Mouse (Mus musculus): Measurements from ENCODE around the gene Dennd1a. TPM values are rescaled to one million over a fixed set of nuclear protein-coding genes. Genes with fewer than 3 reads are reported as not detected.

The Dennd1a gene
- polyA plus RNA-seq, 1 experiment from 2014 or later, result 24.9 TPM

GRCm38 (mm10) chr2:37867387-37867786, 419.8 kb downstream of the Dennd1a start:
- H3K4me3 ChIP-seq (replicated peaks), result no peak overlapping the region
- H3K27ac ChIP-seq, result no peak overlapping the region
- no peak overlapping the region for H3K9ac ChIP-seq (replicated peaks)
- 0 out of 2 replicates have a peak, but pooled peaks cover 4% of the 10 kb centered on the region for H3K36me3 ChIP-seq
- H3K9me3 ChIP-seq, result no peaks in the 10 kb centered on the region
- peaks cover 13% of the 10 kb centered on the region for H3K4me1 ChIP-seq (replicated peaks)
- H3K4me2 ChIP-seq, result no peak overlapping the region
- 70% methylated on average over 5 of the region's 5 CpGs for WGBS
- ATAC-seq (ENCODE audit: insufficient number of reproducible peaks, insufficient read depth, low FRiP score, low TSS enrichment, low read depth), result no peak
- H3K27me3 ChIP-seq, result no peaks in the 10 kb centered on the region

- no peak for ATAC-seq (ENCODE audit: insufficient number of reproducible peaks, insufficient read depth, low FRiP score, low TSS enrichment, low read depth)
- H3K36me3 ChIP-seq, result peaks cover 17% of the 10 kb centered on the region; the same call in 1 of the 2 replicates
- H3K27me3 ChIP-seq, result no peaks in the 10 kb centered on the region
- no peaks in the 10 kb centered on the region for H3K9me3 ChIP-seq
- WGBS, result 97% methylated on average over 1 of the region's 1 CpGs
- no peak overlapping the region for H3K4me2 ChIP-seq
- no peak overlapping the region for H3K4me3 ChIP-seq (replicated peaks)
- no peak overlapping the region for H3K27ac ChIP-seq
- no peak overlapping the region for H3K9ac ChIP-seq (replicated peaks)
- H3K4me1 ChIP-seq (replicated peaks), result peaks cover 14% of the 10 kb centered on the region
These were observed 429.7 kb downstream of the Dennd1a start for GRCm38 (mm10) chr2:37857472-37857871.

GRCm38 (mm10) chr2:37856955-37857354, 430.2 kb downstream of the Dennd1a start:
- Histone ChIP-seq H3K4me1 (replicated peaks) (peaks cover 14% of the 10 kb centered on the region), H3K4me2 (no peak overlapping the region), H3K27ac (no peak overlapping the region), H3K36me3 (peaks cover 17% of the 10 kb centered on the region; the same call in 1 of the 2 replicates), H3K9ac (replicated peaks) (no peak overlapping the region), H3K27me3 (no peaks in the 10 kb centered on the region), H3K4me3 (replicated peaks) (no peak overlapping the region), H3K9me3 (no peaks in the 10 kb centered on the region)
- ATAC-seq (ENCODE audit: insufficient number of reproducible peaks, insufficient read depth, low FRiP score, low TSS enrichment, low read depth), result no peak
- 91% methylated on average over 3 of the region's 3 CpGs for WGBS

DNA sequence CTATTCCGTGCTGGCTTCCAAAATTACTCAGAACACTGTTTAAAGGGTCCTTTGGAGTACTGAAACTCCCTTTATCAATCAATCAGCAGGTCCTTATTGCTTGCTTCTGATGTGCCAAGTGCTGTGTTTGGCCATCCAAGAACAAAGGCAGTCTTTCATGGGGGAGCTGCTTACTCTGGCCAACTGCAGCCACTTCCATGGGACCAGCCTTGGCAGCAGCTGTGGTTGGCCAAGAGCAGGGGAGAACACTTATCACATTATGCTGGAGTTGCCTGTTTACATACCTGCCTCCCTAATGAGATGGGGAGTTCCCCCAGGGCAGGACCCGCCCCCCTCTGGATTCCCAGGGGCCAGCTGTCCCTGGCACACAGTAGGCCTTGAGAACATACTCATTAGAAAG, 432.0 kb downstream of the Dennd1a start:
- Histone ChIP-seq H3K4me3 (replicated peaks) (no peak overlapping the region), H3K27me3 (no peaks in the 10 kb centered on the region)
- no peak for ATAC-seq (ENCODE audit: insufficient number of reproducible peaks, insufficient read depth, low FRiP score, low TSS enrichment, low read depth)

DNA sequence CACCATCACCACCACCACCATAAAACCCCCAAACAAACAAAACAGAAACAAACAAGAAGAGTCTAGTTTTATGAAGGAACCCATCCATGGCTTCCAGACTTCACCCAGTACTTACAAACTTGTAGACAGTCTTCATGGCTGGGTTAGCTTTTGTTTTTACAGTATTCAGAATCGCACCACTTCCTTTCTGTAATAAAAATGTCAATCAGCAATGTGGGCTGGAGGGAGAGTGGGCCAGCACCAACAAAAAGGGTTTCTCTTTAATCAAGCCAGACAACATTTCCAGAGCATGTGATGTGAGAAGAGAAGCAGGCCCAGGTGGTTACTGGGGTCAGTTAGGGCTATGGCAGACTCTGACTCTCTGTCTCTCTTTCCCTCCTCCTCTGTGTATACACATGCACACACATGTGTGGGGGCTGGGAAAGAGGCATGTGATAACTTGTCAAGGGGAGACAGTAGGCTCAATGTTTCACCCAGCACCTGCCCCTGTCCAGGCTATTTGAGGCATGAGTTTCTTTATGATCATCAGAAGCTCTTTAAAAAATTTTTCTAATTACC, 433.2 kb downstream of the Dennd1a start:
- 38% methylated on average over 1 of the region's 1 CpGs for WGBS
- peak; percentile 68; the same call in 1 of the 2 replicates for ATAC-seq (ENCODE audit: insufficient number of reproducible peaks, insufficient read depth, low FRiP score, low TSS enrichment, low read depth)

More for the DNA sequence above, 432.0 kb downstream of the Dennd1a start:
- Histone ChIP-seq H3K4me1 (replicated peaks) (peaks cover 30% of the 10 kb centered on the region), H3K4me2 (no peak overlapping the region), H3K27ac (peak overlapping the region; percentile 56; the same call in 1 of the 2 replicates), H3K36me3 (peaks cover 17% of the 10 kb centered on the region; the same call in 1 of the 2 replicates), H3K9me3 (no peaks in the 10 kb centered on the region), H3K9ac (replicated peaks) (no peak overlapping the region)
- 67% methylated on average over 2 of the region's 2 CpGs for WGBS

DNA sequence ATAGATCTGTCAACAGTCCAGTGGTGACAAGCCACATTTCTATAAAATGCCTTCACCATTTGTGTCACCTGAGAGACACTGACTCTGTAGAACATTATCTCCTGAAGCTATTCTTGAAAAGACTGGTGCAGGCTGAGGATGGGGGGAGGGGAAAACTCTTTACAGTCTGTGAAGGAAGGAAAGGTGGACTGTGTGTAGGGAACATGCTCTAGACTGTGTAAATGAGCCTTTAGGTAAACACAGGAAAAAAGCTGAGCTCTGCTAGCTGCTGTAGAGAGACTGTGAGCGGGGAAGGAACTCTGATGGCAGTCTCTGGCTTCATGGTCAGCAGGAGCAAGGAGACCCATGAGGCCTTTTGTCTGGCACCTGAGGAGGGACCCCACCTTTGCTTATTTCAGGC, 436.6 kb downstream of the Dennd1a start:
- 61% methylated on average over 1 of the region's 1 CpGs for WGBS
- no peak overlapping the region for H3K4me3 ChIP-seq (replicated peaks)
- H3K4me2 ChIP-seq, result no peak overlapping the region
- peaks cover 5% of the 10 kb centered on the region; the same call in 1 of the 2 replicates for H3K36me3 ChIP-seq
- H3K27ac ChIP-seq, result no peak overlapping the region
- no peaks in the 10 kb centered on the region for H3K9me3 ChIP-seq
- no peaks in the 10 kb centered on the region for H3K27me3 ChIP-seq
- no peak overlapping the region for H3K9ac ChIP-seq (replicated peaks)
- H3K4me1 ChIP-seq (replicated peaks), result peaks cover 30% of the 10 kb centered on the region
- no peak for ATAC-seq (ENCODE audit: insufficient number of reproducible peaks, insufficient read depth, low FRiP score, low TSS enrichment, low read depth)

More for the DNA sequence above, 433.2 kb downstream of the Dennd1a start:
- Histone ChIP-seq H3K4me1 (replicated peaks) (peaks cover 30% of the 10 kb centered on the region), H3K27ac (no peak overlapping the region), H3K9me3 (no peaks in the 10 kb centered on the region), H3K27me3 (no peaks in the 10 kb centered on the region), H3K36me3 (peaks cover 17% of the 10 kb centered on the region; the same call in 1 of the 2 replicates), H3K4me2 (no peak overlapping the region), H3K4me3 (replicated peaks) (no peak overlapping the region), H3K9ac (replicated peaks) (no peak overlapping the region)

DNA sequence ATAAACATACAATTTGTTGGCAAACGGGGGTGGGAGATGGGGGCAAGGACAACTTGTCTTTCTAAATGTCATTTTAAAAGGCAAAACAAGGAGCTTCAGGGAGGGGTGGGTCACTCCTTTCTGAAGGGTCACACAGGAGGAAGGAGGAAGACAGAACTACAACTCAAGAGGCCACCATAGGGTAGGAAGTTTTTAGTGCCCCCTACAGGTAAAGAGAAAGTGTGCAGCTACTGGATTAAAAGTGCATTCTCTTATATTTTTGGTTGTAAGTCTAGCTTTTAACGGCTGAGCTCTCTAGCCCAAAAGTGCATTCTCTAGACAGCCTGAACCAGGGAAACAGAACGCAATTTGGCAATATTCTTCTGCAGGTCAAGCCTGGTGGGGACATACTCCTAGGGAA, 437.8 kb downstream of the Dennd1a start:
- Histone ChIP-seq H3K36me3 (peaks cover 10% of the 10 kb centered on the region; the same call in 1 of the 2 replicates), H3K4me3 (replicated peaks) (no peak overlapping the region), H3K27me3 (no peaks in the 10 kb centered on the region), H3K4me1 (replicated peaks) (peaks cover 22% of the 10 kb centered on the region), H3K4me2 (no peak overlapping the region), H3K9ac (replicated peaks) (no peak overlapping the region), H3K9me3 (no peaks in the 10 kb centered on the region), H3K27ac (no peak overlapping the region)
- WGBS, result 72% methylated on average over 3 of the region's 3 CpGs
- no peak for ATAC-seq (ENCODE audit: insufficient number of reproducible peaks, insufficient read depth, low FRiP score, low TSS enrichment, low read depth)

- no peak overlapping the region for H3K9ac ChIP-seq (replicated peaks)
- peaks cover 21% of the 10 kb centered on the region for H3K4me1 ChIP-seq (replicated peaks)
- no peak overlapping the region for H3K4me2 ChIP-seq
- H3K4me3 ChIP-seq (replicated peaks), result no peak overlapping the region
- peak; percentile 28; the same call in 1 of the 2 replicates for ATAC-seq (ENCODE audit: insufficient number of reproducible peaks, insufficient read depth, low FRiP score, low TSS enrichment, low read depth)
- no peaks in the 10 kb centered on the region for H3K9me3 ChIP-seq
- peak overlapping the region; percentile 78 for H3K27ac ChIP-seq
- H3K36me3 ChIP-seq, result peaks cover 18% of the 10 kb centered on the region; the same call in 1 of the 2 replicates
- WGBS, result 23% methylated on average over 4 of the region's 4 CpGs
- H3K27me3 ChIP-seq, result no peaks in the 10 kb centered on the region
These were observed 444.5 kb downstream of the Dennd1a start for GRCm38 (mm10) chr2:37842719-37843118.

GRCm38 (mm10) chr2:37842151-37842569, 445.0 kb downstream of the Dennd1a start:
- peak overlapping the region; percentile 78 for H3K27ac ChIP-seq

DNA sequence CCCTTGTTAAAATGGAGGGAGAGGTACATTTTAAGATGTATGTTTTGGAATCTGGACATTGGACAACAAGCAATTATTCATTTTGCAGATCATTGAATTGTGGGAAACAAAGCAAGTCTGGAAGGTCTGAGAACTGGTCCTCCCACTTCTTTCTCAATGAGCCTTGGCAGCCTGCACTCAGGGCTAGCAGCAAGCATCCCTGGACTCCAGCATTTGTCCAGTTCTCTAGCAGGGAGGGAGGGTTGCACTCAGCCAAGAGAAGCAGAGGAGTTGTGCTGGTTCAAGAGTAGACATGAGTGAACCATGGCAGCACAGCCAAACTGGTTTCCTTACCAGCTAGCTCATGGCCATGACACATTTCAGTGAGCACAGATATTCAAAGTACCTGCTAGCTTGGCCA, 447.3 kb downstream of the Dennd1a start:
- Histone ChIP-seq H3K4me2 (no peak overlapping the region), H3K9me3 (no peaks in the 10 kb centered on the region), H3K4me3 (replicated peaks) (no peak overlapping the region), H3K27ac (no peak overlapping the region), H3K27me3 (no peaks in the 10 kb centered on the region), H3K36me3 (peaks cover 13% of the 10 kb centered on the region), H3K4me1 (replicated peaks) (peaks cover 21% of the 10 kb centered on the region), H3K9ac (replicated peaks) (no peak overlapping the region)
- no peak for ATAC-seq (ENCODE audit: insufficient number of reproducible peaks, insufficient read depth, low FRiP score, low TSS enrichment, low read depth)

More at GRCm38 (mm10) chr2:37842151-37842569, 445.0 kb downstream of the Dennd1a start:
- H3K9ac ChIP-seq (replicated peaks), result no peak overlapping the region
- no peak; the same call in none of the 2 replicates for ATAC-seq (ENCODE audit: insufficient number of reproducible peaks, insufficient read depth, low FRiP score, low TSS enrichment, low read depth)
- 3% methylated on average over 7 of the region's 7 CpGs for WGBS
- H3K9me3 ChIP-seq, result no peaks in the 10 kb centered on the region
- no peaks in the 10 kb centered on the region for H3K27me3 ChIP-seq
- H3K4me3 ChIP-seq (replicated peaks), result no peak overlapping the region
- H3K4me2 ChIP-seq, result no peak overlapping the region; the same call in 1 of the 2 replicates
- H3K36me3 ChIP-seq, result peaks cover 18% of the 10 kb centered on the region
- peaks cover 21% of the 10 kb centered on the region for H3K4me1 ChIP-seq (replicated peaks)

GRCm38 (mm10) chr2:37838202-37838984, 448.8 kb downstream of the Dennd1a start:
- ATAC-seq (ENCODE audit: insufficient number of reproducible peaks, insufficient read depth, low FRiP score, low TSS enrichment, low read depth), result no peak
- 79% methylated on average over 7 of the region's 7 CpGs for WGBS
- no peaks in the 10 kb centered on the region for H3K9me3 ChIP-seq
- no peak overlapping the region for H3K4me3 ChIP-seq (replicated peaks)
- no peaks in the 10 kb centered on the region for H3K27me3 ChIP-seq
- H3K27ac ChIP-seq, result no peak overlapping the region
- H3K4me2 ChIP-seq, result no peak overlapping the region
- peaks cover 7% of the 10 kb centered on the region for H3K36me3 ChIP-seq
- H3K9ac ChIP-seq (replicated peaks), result no peak overlapping the region
- H3K4me1 ChIP-seq (replicated peaks), result peaks cover 16% of the 10 kb centered on the region

Measured in limb, embryonic 12.5 days (tissue).